ENCODE assay signal across 14 mouse cellular contexts in the genomic region with DNA sequence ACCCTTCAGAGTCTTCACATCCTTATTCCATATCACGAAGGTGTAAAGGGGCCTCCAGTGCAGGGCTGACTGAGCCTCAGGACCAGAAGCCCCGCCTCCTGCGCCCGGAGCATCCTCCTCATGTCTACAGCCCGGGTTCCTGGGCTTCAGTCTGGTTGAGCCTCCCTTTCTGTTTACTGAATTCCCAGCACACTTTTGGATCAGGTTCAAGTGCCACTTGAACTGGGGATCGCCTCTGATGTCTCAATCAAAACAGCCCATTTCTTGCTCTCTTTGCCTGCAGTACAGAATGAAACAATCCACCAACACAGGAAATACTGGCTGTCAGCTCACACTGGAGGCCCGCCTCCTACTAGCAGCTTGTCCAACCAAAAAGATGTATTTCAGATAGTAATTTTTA. TPM values are rescaled to one million over a fixed set of nuclear protein-coding genes. Genes with fewer than 3 reads are reported as not detected.
DNase-seq lines count a peak whose midpoint lies in the region; ATAC-seq and TF ChIP-seq lines count a peak whose summit lies in the region.
"Had no signal": no experiment of that assay in that cellular context is flagged by ENCODE, and none has a peak within 500 bp of the region (broad histone marks: within the 10 kb centered on the region; RNA-seq: fewer than 3 reads in every experiment).

No protein-coding gene starts in this region.

- peak overlapping the region; percentile 39 for H3K4me3 ChIP-seq in layer of hippocampus, adult 2 months
- H3K4me3 ChIP-seq in lung, embryonic 15.5 days, result no peak overlapping the region
- H3K4me3 ChIP-seq: embryonic facial prominence, embryonic 15.5 days; heart, embryonic 15.5 days; neural tube, embryonic 12.5 days had no signal

- ATAC-seq in lung, embryonic 15.5 days (ENCODE audit: borderline replicate concordance, extremely low read depth, low FRiP score, low TSS enrichment), result peak; percentile 87

- peak; percentile 47 to 56 for DNase-seq in cerebellum, postnatal 14 days
- DNase-seq in cerebellum, postnatal 4 days (ENCODE audit: low spot score in 2 of 2), result no peak
- DNase-seq in layer of hippocampus, adult 2 months (ENCODE audit: low spot score in 2 of 2), result no peak
- DNase-seq in layer of hippocampus, adult 8-10 months (ENCODE audit: low spot score in 2 of 2), result no peak
- peak; percentile 49 for DNase-seq in adipocyte (ENCODE audit: low spot score)
- no peak for DNase-seq in testis, postnatal 14 days (ENCODE audit: low spot score)
- no peak for DNase-seq in Muller cell, postnatal 12 days (ENCODE audit: inconsistent ontology term)
- DNase-seq: adrenal gland, adult 2 months; left cerebral cortex, postnatal 4 days had no signal

- peak overlapping the region; percentile 23; the same call in 1 of the 2 replicates for H3K4me2 ChIP-seq in lung, embryonic 15.5 days
- H3K4me2 ChIP-seq: embryonic facial prominence, embryonic 15.5 days; heart, embryonic 15.5 days; neural tube, embryonic 12.5 days had no signal

- WGBS in lung, embryonic 15.5 days, result 15% methylated on average over 7 of the region's 7 CpGs

- no peak overlapping the region for H3K9ac ChIP-seq in lung, embryonic 15.5 days
- H3K9ac ChIP-seq: embryonic facial prominence, embryonic 15.5 days; heart, embryonic 15.5 days; liver, embryonic 14.5 days; neural tube, embryonic 12.5 days had no signal

- H3K9me3 ChIP-seq in lung, embryonic 15.5 days, result no peaks in the 10 kb centered on the region
- H3K9me3 ChIP-seq: embryonic facial prominence, embryonic 15.5 days; heart, embryonic 15.5 days; neural tube, embryonic 12.5 days had no signal

- TF ChIP-seq CTCF in layer of hippocampus, adult 2 months (conservative IDR thresholded peaks at IDR 0.05), result no peak

- peak overlapping the region; percentile 70 for H3K27ac ChIP-seq in layer of hippocampus, adult 2 months
- peak overlapping the region; percentile 49 for H3K27ac ChIP-seq in lung, embryonic 15.5 days
- H3K27ac ChIP-seq: embryonic facial prominence, embryonic 15.5 days; heart, embryonic 15.5 days; liver, embryonic 14.5 days; neural tube, embryonic 12.5 days had no signal

- peaks cover 37% of the 10 kb centered on the region for H3K4me1 ChIP-seq in lung, embryonic 15.5 days
- H3K4me1 ChIP-seq: embryonic facial prominence, embryonic 15.5 days had no signal

- no peaks in the 10 kb centered on the region for H3K27me3 ChIP-seq in lung, embryonic 15.5 days
- H3K27me3 ChIP-seq: embryonic facial prominence, embryonic 15.5 days; heart, embryonic 15.5 days; neural tube, embryonic 12.5 days had no signal

- no peaks in the 10 kb centered on the region for H3K36me3 ChIP-seq in lung, embryonic 15.5 days
- H3K36me3 ChIP-seq: embryonic facial prominence, embryonic 15.5 days; heart, embryonic 15.5 days; neural tube, embryonic 12.5 days had no signal

RNA-seq across cellular contexts. Expression of a gene that starts 32.7 kb away (rescaled TPM):
- total RNA-seq in layer of hippocampus, adult 2 months (2021), result 100 to 1,000 TPM; 226 to 243 TPM
- total RNA-seq in layer of hippocampus, adult 8-10 months (2022), result 100 to 1,000 TPM; 201 to 245 (median 216) TPM
- 20.5 and 22.8 TPM in 2 replicates for polyA plus RNA-seq in lung, embryonic 15.5 days (2015; fragmentation: Nextera tagmentation; extraction: Ambion mirVana)

Comparison
In these comparisons a context has a peak if more than half of its experiments do, and no peak if none do; other contexts are left out.
1. DNase-seq: peak in cerebellum, postnatal 14 days (2 of 2) and adipocyte (single experiment); none in cerebellum, postnatal 4 days (0 of 2), layer of hippocampus, adult 2 months (0 of 2), layer of hippocampus, adult 8-10 months (0 of 2), testis, postnatal 14 days (single experiment) and Muller cell, postnatal 12 days (single experiment).